Mouse (Mus musculus) telencephalon, adult 2 months (tissue): ENCODE data around the gene Mocs2.

ENCODE experiments used
- DNase-seq: peaks from one replicate; pipeline ENCODE4 v3.0.0-alpha.2; 2011; ENCODE audit warnings: low read depth, low spot score

Gene Mocs2

DNA sequence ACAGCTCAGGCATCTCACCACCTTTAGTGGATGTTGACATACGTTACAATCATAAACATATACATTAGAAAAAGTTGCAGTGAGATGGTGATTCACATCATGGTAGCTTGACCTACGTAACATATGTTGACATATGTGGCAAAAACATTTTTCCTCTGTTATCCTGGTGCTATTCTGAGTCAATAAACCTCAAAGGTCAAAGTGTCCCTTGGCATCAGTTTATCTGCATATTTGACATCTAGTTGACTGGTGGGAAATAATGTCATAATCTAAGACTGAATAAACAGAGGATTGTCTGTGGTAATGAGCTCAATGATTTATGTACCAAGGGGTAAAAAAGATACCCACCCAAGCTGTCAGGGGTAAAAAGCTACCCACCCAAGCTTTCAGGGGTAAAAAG is 35.1 kb downstream of the Mocs2 start:
- no peak for DNase-seq

DNA sequence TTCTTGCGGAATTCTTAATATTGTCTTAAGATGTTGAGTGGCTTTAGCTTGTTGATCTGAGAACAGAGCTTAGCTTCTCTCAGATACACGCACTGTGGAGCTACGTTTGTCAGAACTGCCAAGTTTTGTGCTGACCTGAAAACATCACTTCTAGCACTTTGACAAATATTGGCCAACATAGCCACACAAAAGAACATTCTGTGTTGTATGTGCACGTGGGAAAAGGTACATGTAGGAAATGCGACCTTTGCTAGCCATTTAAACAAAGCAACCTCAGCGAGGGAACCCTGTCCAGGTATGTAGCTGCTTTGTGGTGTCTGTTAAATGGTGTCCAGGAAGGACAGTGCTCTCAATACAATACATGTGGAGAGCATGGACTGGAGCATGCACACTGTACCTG is 36.0 kb downstream of the Mocs2 start:
- no peak for DNase-seq

DNA sequence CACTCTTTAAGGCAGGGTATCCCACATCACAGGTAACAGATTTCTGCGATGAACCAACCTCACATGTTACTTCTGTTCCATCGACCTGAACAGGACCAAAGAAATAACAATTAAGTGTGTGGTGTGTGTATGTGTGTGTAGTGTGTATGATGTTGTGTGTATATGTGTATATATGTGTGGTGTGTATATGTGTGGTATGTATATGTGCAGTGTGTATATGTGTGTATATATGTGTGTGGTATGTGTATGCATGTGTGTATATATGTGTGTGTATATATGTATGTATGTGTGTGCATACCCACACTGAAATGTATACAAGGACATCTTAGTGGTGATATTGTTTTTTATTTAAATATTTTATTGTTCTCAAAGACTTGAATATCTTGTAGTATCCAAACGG is 36.4 kb downstream of the Mocs2 start:
- DNase-seq: no peak

DNA sequence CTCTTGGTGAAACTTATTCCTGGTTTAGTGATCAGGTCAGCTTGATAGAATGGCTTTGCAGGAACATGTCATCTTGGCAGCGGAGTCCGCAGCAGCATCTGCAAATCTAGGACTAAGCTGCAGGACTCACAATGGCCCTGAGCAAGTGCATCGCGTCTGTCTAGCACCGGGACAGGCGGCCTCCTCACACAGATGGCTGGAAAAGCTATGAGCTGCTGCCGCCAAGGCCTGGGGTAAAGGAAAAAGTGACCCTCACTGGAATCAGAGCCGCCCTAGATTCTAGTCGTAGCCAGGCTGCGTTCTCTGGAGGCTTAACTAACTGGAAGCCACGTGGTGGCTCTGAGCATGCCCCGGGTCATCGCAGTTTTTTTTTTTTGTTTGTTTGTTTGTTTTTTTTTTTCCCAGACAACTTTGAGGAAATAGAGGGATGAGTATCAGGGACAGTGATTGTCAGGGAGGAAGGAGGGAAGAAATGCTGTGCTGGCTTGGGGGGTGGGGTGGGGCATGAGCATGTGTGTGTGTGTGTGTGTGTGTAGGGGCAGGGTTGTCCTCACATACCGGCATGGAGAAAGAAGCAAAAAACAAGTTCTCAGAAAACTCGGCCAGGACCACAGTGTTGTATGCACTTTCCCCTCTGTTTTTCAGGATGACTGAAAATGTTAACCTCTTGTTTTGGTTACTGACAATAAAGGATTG is 37.7 kb downstream of the Mocs2 start:
- no peak for DNase-seq

DNA sequence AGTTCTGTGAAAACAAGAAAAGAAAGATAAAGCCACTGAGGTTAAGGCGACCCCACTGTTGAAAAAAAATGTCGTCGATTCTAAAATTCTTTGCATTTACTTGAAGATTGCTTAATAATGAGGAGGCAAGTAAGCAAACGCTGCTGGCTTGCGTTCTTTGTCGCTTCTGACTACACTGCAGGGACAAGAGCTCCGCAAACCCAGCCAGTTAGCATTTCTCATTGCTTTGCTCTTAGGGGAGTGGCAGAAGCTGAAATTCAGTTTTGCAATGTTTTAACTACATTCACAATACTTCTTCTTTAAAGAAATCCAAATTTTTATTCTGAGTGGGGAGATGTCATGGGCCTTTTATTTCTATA is 38.2 kb downstream of the Mocs2 start:
- no peak for DNase-seq

DNA sequence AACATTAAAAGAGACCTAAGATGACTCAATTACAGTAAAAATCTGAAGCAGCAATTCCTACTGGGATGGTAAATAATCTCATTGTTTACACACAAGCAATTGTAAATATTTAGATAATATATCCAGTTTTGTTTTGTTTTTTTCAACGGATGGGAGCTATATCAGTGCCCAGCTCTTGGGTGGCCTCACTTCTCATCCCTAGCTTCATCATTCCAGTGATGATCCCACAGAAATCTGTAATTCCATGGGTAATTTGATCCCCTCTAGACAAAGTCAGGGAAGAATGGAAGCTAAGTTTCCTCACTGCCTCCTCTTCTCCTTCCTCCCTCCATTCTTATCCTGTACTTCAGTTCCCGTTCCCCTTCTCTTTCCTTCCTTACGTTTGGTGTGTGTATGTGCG is 39.5 kb downstream of the Mocs2 start:
- no peak for DNase-seq

DNA sequence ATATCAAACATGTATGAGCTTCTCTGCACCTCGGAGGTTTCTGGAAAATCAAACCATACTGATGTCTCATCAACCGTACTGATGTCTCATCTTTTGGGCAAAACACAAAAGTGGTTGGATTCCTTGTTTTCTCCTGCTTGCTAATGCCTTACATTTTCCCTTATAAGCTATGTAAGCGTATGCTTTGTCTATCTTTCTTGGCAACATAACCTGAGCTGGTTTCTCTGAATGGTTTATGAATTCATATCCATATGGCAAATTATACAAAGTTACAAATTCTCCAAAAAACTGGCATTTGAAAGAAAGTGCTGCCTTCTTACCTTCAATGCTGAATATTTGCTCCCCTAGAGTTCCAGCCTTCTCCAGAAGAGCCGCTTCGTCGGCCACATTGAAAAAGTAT is 56.7 kb downstream of the Mocs2 start:
- DNase-seq: peak; percentile 33

DNA sequence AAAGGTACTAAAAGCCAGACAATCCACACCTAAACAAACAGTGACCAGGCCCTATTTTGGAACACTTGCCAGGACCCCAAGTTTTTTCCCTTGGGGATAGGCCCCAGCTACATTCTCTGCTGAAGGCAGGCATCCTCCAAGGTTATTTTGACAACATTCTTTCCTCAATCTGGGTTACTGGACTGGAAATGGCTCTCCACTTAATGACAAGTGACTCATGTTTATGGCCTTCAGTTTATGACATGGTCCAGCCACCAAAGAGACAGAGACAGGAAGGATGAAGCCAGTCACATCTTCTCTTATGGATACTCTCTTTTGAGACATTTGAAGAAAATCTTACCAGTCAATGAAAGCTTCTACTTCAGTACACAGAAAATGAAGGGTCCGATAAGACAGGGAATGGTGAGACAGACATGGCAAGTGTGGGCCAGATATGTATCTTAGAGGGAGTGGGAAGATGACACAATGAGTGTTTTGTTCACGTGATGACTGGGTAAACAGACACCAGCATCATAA is 58.0 kb downstream of the Mocs2 start:
- no peak for DNase-seq

DNA sequence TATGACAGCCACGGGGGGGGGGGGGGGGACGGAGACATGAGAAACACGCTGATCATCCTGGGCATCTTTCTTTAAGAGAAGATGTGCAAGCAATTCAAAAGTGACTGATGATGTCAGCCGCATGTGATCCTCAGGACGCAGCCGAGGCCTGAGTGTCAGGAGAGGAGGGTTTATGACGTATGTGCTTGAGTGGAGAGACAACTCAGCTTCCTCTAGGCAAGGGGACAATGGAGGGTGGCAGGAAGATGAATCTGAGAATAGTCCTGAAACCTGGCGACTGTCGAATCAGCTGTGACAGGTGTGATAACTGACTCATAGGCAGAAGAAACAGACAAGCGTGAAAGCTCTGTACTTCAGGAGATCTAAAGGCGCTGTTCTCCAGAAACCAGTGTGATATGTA is 60.6 kb downstream of the Mocs2 start:
- no peak for DNase-seq
